Mouse (Mus musculus) hindbrain, embryonic 13.5 days (tissue): Measurements from ENCODE around the gene Babam2. TPM values are rescaled to one million over a fixed set of nuclear protein-coding genes. Genes with fewer than 3 reads are reported as not detected.
"Not testable (repeated sequence)": the region's sequence is repeated elsewhere in the genome, so short reads cannot be mapped to it uniquely, and the experiment has no call there.

ENCODE experiments used
- ATAC-seq: fragments of 200-750 bp; cut with Nextera tagmentation; 2 replicates; pipeline ENCODE4 v1.8.0; 2017; ENCODE audit warnings: moderate TSS enrichment; ENCODE audit not compliant: low FRiP score
- H3K27ac ChIP-seq: fragments of 300-500 bp; sonication (generic); 2 replicates; pipeline ENCODE4 v1.5.1; 2015; ENCODE audit warnings: inconsistent platforms, mild to moderate bottlenecking, moderate library complexity
- H3K27me3 ChIP-seq: fragments of 300-500 bp; sonication (generic); 2 replicates; pipeline ENCODE4 v1.6.1; 2015; ENCODE audit warnings: mild to moderate bottlenecking, inconsistent platforms
- H3K36me3 ChIP-seq: fragments of 300-500 bp; sonication (generic); 2 replicates; pipeline ENCODE4 v1.6.1; 2015; ENCODE audit warnings: mild to moderate bottlenecking, inconsistent platforms
- H3K4me1 ChIP-seq: fragments of 300-500 bp; sonication (generic); replicated peaks from 2 replicates; pipeline ENCODE4 v1.6.1; 2015; ENCODE audit warnings: inconsistent platforms
- H3K4me2 ChIP-seq: fragments of 300-500 bp; sonication (generic); 2 replicates; pipeline ENCODE4 v1.6.1; 2015; ENCODE audit warnings: inconsistent platforms, mild to moderate bottlenecking, moderate library complexity
- H3K4me3 ChIP-seq: fragments of 300-500 bp; sonication (generic); 2 replicates; pipeline ENCODE4 v1.5.1; 2015; ENCODE audit warnings: mild to moderate bottlenecking, inconsistent platforms
- H3K9ac ChIP-seq: fragments of 300-500 bp; sonication (generic); 2 replicates; pipeline ENCODE4 v1.6.1; 2015; ENCODE audit warnings: mild to moderate bottlenecking, inconsistent platforms
- H3K9me3 ChIP-seq: fragments of 300-500 bp; sonication (generic); 2 replicates; pipeline ENCODE4 v1.6.1; 2016; ENCODE audit warnings: inconsistent platforms
- WGBS: fragments of 180-500 bp; shearing (Covaris S2); methylation state at CpG from one replicate; pipeline ENCODE4 v1.1.7; 2015; 5-methylcytosine and 5-hydroxymethylcytosine counted together
- polyA plus RNA-seq: library from polyadenylated mRNA; unstranded; fragments of >200 nt; fragmentation: Nextera tagmentation; extraction: Ambion mirVana; gene quantifications from 2 replicates; pipeline ENCODE4 v1.2.1, GENCODE M21; 2015

Babam2 gene
- polyA plus RNA-seq, 1 experiment from 2014 or later: 58.4 TPM

DNA sequence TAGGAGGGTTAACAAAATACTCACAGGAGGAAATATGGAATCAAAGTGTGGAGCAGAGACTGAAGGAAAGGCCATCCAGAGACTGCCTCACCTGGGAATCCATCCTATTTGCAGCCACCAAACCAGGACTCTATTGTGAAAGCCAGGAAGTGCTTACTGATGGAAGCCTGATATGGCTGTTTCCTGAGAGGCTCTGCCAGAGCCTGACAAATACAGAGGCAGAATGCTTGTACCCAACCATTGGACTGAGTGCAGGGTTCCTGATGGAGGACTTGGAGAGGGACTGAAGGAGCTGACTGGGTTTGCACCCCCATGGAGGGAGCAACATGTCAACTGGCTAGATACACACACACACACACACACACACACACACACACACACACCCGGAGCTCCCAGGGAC, 274.9 kb downstream of the Babam2 start:
- H3K27me3 ChIP-seq, H3K4me2 ChIP-seq, H3K9me3 ChIP-seq, H3K36me3 ChIP-seq, H3K27ac ChIP-seq, H3K9ac ChIP-seq, ATAC-seq, H3K4me3 ChIP-seq, H3K4me1 ChIP-seq: not testable (repeated sequence)
- 100% methylated on average over 1 of the region's 1 CpGs for WGBS

DNA sequence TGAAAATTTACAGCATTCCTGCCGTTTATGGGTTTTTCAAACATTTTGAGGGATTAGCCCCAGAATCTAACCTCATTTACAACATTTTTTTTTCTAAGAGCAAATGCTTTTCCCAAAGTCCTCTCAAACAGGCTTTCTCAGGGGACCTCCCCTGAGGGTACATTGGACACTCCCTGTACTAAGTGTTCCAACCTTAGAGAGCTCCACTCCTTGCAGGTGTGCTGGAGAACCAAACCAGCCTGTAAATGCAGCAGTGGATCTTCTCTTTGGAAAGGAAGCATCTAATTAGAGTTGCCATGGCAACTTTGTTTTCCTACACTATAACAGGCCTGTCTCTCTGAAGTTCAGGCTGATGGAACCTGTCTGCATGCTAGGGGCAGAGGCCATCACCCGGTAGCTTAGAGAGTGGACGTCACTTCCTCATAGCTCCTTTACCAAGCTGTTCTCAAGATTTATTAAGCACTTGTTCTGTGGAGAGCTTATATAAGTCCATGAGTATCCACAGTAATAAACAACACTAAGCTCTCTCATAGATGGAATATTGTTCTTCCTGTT, 277.2 kb downstream of the Babam2 start:
- Histone ChIP-seq H3K27me3 (no peaks in the 10 kb centered on the region), H3K4me1 (peaks cover 2% of the 10 kb centered on the region; the same call in 1 of the 2 replicates), H3K4me3 (no peak overlapping the region), H3K27ac (no peak overlapping the region), H3K9me3 (no peaks in the 10 kb centered on the region), H3K4me2 (no peak overlapping the region), H3K9ac (no peak overlapping the region), H3K36me3 (no peaks in the 10 kb centered on the region)
- 65% methylated on average over 3 of the region's 3 CpGs for WGBS
- ATAC-seq: no peak

DNA sequence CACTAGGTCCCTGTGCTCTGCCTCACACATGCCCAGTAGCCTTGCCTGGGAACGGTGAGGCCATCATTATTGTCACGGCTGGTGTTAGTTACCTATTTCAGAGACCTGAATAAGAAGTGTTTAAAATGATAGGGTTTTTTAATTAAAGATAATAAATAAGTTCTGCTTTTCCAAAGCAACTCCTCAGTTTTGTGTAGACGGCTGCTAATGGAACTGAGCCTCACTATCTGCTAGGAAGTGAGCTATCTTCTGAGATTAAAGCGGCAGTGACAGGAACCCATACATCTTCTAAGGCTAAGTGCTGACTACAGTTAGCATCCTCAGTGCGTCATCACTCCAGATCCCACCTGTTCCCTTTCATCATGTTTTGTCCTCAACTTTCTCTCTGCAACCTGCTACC, 284.6 kb downstream of the Babam2 start:
- Histone ChIP-seq H3K36me3 (no peaks in the 10 kb centered on the region), H3K27me3 (no peaks in the 10 kb centered on the region), H3K27ac (no peak overlapping the region), H3K9ac (no peak overlapping the region), H3K9me3 (no peaks in the 10 kb centered on the region), H3K4me1 (no peaks in the 10 kb centered on the region), H3K4me2 (no peak overlapping the region), H3K4me3 (no peak overlapping the region)
- no peak for ATAC-seq
- 89% methylated on average over 5 of the region's 5 CpGs for WGBS

DNA sequence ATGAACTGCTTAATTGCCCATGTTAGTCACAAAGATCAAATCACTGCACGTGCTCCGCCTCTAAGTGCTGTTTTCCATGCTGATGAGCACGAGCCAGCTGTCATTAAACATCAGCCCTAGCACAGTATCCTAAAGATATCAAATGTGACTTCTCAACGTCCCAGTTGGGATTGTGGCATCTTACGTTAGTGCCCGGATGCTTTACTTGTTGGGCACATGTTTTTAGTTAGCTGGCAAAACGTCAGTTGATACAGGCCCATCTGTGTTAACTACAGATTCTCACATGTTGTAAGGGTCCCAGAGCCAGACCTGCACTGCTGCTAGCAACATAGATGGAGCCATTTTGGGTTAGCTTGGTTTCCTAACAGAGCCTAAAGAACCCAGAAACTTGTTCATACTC, 285.7 kb downstream of the Babam2 start:
- Histone ChIP-seq H3K4me1 (no peaks in the 10 kb centered on the region), H3K4me2 (no peak overlapping the region), H3K36me3 (no peaks in the 10 kb centered on the region), H3K27ac (no peak overlapping the region), H3K9ac (no peak overlapping the region), H3K4me3 (no peak overlapping the region), H3K9me3 (no peaks in the 10 kb centered on the region), H3K27me3 (no peaks in the 10 kb centered on the region)
- no peak for ATAC-seq
- WGBS: 84% methylated on average over 7 of the region's 7 CpGs

DNA sequence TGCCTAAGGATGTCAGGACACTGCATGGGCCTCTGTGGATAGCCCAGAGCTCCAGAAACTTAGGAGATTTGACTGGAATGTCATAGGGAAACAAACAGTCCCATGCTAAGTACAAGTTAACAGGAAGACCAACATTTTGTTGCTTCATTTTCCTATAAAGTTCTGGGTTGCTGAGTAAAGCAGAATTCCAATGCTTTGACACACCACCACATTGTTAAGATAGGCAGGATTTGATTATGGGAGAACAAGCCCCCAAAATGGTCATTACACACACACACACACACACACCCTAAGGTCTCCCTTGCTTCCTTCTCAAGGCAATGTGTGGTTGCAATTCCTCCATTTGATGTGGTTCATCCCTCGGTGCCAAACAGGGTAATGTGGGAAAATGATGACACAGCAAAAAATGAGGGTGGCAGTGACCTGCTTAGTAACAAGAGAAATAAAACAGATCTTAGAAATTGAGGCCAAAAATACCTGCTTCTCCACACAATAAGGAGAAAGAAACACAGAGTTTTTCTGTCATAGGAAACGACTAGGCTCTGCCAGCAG, 286.4 kb downstream of the Babam2 start:
- Histone ChIP-seq H3K27ac (no peak overlapping the region), H3K9ac (no peak overlapping the region), H3K4me1 (no peaks in the 10 kb centered on the region), H3K9me3 (no peaks in the 10 kb centered on the region), H3K36me3 (no peaks in the 10 kb centered on the region), H3K4me3 (no peak overlapping the region), H3K4me2 (no peak overlapping the region), H3K27me3 (no peaks in the 10 kb centered on the region)
- no peak for ATAC-seq
- WGBS: 86% methylated on average over 2 of the region's 2 CpGs

DNA sequence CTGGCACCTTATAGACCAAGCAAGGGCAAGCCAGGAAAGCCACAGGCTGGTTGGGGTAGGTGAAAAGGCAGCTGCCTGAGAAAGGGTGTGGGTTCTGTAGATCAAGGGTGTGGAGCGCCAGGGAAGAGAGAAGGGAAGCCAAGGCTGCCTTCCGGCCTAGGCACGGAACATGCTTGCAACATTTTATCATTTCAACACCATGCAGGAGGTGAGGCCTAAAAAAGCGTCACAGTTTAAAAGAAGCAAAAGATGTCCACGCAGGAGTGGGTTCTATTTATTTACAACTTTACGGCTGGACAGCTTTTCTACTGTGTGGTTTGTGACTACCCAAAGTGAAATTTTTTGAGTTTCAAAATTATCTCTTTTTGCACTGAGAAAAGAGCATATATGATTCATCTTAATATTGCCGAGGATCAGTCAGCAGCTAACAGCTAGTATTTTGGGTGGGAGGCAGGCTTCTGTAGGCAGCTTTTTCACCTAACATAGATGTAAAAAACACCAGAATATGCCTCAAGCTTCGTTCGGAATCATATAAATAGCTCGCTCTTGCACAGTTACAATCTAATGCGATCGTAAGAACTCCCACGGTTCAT, 287.0 kb downstream of the Babam2 start:
- no peaks in the 10 kb centered on the region for H3K4me1 ChIP-seq
- H3K4me2 ChIP-seq: no peak overlapping the region
- no peaks in the 10 kb centered on the region for H3K9me3 ChIP-seq
- H3K9ac ChIP-seq: no peak overlapping the region
- H3K27me3 ChIP-seq: no peaks in the 10 kb centered on the region
- no peak for ATAC-seq
- no peak overlapping the region for H3K4me3 ChIP-seq
- 86% methylated on average over 13 of the region's 13 CpGs for WGBS
- H3K27ac ChIP-seq: no peak overlapping the region
- H3K36me3 ChIP-seq: no peaks in the 10 kb centered on the region

DNA sequence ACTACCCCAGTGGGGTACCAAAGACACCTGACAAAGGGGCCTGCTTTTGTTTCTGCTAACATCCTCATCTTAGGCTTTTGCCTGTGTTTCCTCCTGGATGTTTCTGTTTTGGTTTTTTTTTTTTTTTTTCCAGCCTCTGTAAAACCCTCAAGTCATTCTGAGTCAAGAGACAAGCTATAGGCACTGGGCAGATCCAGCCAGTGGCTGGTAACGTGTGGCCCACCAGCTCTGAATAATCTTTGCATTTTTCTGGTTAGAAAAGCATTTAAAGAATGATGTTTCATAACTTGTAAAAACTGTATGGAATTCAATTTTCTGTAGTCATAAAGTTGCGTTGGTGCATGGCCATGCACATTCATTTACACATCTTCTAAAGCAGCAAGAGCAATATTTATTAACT, 287.5 kb downstream of the Babam2 start:
- Histone ChIP-seq H3K4me1 (no peaks in the 10 kb centered on the region), H3K9ac (no peak overlapping the region), H3K27ac (no peak overlapping the region), H3K36me3 (no peaks in the 10 kb centered on the region), H3K4me3 (no peak overlapping the region), H3K9me3 (no peaks in the 10 kb centered on the region), H3K4me2 (no peak overlapping the region), H3K27me3 (no peaks in the 10 kb centered on the region)
- WGBS: 90% methylated on average over 2 of the region's 2 CpGs
- ATAC-seq: no peak

DNA sequence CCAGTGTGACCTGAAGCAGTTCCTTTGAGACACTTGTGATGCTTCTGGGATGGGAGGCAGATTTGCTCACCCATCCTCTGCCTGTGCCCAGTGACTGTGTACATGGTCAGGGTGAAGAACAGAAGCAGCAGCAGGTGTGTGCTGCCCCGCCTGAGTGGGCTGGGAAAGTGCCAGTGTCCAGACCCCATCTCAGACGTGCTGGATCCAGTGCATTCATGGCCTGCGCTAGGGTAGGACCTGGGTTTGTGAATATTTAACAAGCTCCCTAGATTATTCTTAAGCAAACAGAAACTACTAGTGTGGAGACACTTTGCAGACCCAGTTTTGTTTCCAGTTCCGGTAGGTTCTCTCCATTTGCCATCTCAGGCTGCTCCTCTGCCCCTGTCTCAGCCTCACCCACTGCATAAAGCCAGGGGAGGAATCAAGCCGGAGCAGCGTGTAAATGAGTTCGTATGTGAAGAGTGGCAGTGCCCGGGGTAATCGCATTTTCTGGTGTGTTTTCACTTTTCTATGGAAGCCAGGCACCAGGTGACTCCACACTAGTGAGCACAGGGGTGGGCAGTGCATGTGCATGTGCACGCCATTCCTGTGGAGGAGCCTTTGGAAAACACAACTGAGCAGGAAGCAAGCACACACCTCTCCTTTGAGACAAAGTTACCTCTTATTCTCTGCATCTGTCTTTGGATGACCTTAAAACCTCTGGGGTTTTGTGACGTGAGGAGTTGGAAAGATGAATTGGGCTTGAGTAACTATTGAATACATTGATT, 290.2 kb downstream of the Babam2 start:
- no peak for ATAC-seq
- no peaks in the 10 kb centered on the region for H3K9me3 ChIP-seq
- H3K4me1 ChIP-seq: no peaks in the 10 kb centered on the region
- H3K4me2 ChIP-seq: no peak overlapping the region
- H3K27me3 ChIP-seq: no peaks in the 10 kb centered on the region
- no peak overlapping the region for H3K27ac ChIP-seq
- 96% methylated on average over 11 of the region's 11 CpGs for WGBS
- H3K36me3 ChIP-seq: no peaks in the 10 kb centered on the region
- no peak overlapping the region for H3K9ac ChIP-seq
- no peak overlapping the region for H3K4me3 ChIP-seq

DNA sequence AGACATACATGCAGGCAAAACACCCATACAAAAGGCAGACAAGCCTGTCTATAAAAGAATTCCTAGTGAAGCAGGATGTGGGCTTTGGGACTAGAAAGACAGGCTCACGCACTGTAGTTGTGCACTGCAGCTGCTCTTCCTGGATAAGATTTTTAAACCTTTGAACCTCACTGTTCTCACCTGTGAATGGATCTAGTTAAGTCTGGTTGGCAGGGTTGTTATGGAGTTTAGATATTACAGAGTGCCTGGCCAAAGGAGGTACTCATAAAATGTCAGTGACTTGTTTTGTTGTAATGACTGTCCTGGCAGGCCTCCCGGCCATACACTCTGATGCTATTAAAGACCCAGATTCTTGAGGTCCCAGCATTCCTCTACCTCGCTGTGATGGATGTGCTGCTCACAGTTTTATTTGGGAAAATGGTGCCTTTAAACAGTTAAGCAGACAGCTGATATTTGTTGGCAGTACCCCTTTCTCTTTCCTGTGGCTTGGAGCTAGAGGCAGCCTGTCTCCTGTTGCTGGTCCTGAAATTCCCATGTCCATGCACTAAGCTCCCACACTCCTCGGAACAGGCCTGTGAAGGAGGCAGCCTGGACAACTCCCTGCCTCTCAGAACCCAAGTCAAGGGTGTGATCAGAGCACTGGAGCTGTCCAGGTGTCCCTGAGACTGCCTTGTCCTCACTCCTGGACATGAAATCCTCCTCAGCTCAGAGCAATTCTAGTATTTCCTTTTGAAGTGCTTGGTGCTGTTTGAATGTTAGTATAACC, 299.9 kb downstream of the Babam2 start:
- no peak overlapping the region for H3K4me3 ChIP-seq
- no peaks in the 10 kb centered on the region for H3K4me1 ChIP-seq
- H3K36me3 ChIP-seq: no peaks in the 10 kb centered on the region
- no peak overlapping the region for H3K27ac ChIP-seq
- H3K9ac ChIP-seq: no peak overlapping the region
- H3K4me2 ChIP-seq: no peak overlapping the region
- no peaks in the 10 kb centered on the region for H3K27me3 ChIP-seq
- 80% methylated on average over 4 of the region's 4 CpGs for WGBS
- no peak for ATAC-seq
- no peaks in the 10 kb centered on the region for H3K9me3 ChIP-seq

DNA sequence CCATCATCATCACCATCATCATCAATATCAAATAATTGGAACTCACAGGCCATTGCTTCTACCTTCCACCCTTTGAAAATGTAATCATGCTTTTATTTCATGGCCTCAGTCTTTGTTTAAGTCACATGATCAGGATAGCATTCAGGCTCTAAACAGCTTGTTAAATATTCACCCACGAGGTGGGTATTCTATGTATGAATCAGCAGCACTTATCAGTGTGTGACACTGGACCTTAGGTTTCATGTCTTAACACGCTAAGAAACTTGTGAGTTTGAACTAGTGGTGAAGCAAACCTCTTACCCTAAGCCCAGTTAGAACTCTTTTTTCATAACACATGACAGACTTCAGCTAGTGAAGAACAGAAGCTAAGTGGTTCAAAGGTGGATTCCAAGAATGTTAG, 301.3 kb downstream of the Babam2 start:
- no peaks in the 10 kb centered on the region for H3K9me3 ChIP-seq
- H3K27ac ChIP-seq: no peak overlapping the region
- no peaks in the 10 kb centered on the region for H3K36me3 ChIP-seq
- no peak overlapping the region for H3K4me2 ChIP-seq
- no peaks in the 10 kb centered on the region for H3K27me3 ChIP-seq
- no peak for ATAC-seq
- H3K4me1 ChIP-seq: no peaks in the 10 kb centered on the region
- WGBS: 83% methylated on average over 2 of the region's 2 CpGs
- H3K9ac ChIP-seq: no peak overlapping the region
- no peak overlapping the region for H3K4me3 ChIP-seq

DNA sequence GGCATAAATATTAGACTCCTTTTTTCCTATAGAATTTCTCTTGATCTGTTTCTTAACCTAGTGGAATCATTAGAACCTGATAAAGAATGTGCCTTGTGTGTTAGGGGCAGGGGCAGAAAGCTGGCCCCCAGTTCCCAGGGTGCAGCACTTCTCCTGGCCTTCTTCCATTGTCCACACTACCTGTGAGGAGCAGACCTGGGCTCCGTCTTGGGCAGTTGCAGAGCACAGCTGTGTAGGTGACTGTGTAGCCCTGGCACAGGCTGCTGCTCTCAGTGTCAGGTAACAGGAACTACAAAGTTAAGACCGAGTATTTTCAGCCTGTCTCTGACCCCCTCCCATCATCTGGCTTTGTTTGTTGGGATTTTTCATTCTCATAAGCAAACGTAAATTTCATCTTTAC, 302.6 kb downstream of the Babam2 start:
- no peak overlapping the region for H3K4me2 ChIP-seq
- no peak overlapping the region for H3K4me3 ChIP-seq
- 68% methylated on average over 3 of the region's 3 CpGs for WGBS
- no peaks in the 10 kb centered on the region for H3K36me3 ChIP-seq
- H3K9me3 ChIP-seq: no peaks in the 10 kb centered on the region
- no peaks in the 10 kb centered on the region for H3K27me3 ChIP-seq
- no peak overlapping the region for H3K27ac ChIP-seq
- no peak overlapping the region for H3K9ac ChIP-seq
- no peak for ATAC-seq
- no peaks in the 10 kb centered on the region for H3K4me1 ChIP-seq

DNA sequence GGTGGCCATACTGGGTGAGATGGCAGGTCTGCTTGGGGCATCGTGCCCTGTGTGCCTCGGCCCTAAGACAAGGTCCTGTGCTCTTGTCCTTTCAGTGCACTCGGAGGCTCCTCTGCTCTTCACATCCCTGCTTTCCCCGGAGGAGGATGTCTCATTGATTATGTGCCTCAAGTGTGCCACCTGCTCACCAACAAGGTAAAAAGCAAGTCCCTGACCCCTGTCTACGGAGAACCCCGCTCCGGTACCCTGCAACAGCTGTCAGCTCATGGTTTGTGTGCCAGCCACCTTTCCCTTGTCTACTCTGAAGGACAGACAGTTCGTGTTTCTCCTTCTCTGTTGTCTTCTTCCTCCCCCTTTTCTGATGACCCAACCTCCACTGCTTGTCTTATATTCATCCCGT, 303.8 kb downstream of the Babam2 start:
- WGBS: 89% methylated on average over 9 of the region's 9 CpGs
- Histone ChIP-seq H3K27me3 (no peaks in the 10 kb centered on the region), H3K9me3 (no peaks in the 10 kb centered on the region), H3K4me1 (no peaks in the 10 kb centered on the region), H3K27ac (no peak overlapping the region), H3K36me3 (no peaks in the 10 kb centered on the region), H3K4me3 (no peak overlapping the region), H3K4me2 (no peak overlapping the region), H3K9ac (no peak overlapping the region)
- no peak for ATAC-seq
